Mouse (Mus musculus): ENCODE measurements around the gene a. TPM values are rescaled to one million over a fixed set of nuclear protein-coding genes. Genes with fewer than 3 reads are reported as not detected.

a gene
- polyA plus RNA-seq, 1 experiment = not detected

DNA sequence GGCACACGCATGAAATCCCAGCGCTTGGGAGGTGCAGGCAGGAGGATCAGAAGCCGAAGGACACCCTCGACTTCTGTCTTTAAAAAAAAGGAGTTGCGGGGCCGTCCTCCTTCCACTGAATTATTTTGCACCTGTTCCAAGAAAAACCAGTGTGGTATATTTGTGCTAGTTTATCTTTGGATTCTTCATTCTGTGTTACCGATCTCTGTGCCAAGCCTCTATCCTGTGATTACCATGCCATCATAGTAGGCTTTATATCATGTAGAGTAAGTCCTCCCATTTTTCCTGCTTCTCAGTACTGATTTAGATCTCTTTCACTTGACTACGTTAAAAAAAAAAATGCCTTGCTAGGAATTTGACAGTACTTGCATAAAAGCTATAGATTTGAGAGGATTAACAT, 19.6 kb upstream of the a start:
- WGBS = 80% methylated on average over 8 of the region's 8 CpGs
- TF ChIP-seq CTCF (IDR thresholded peaks at IDR 0.05; ENCODE audit: control insufficient read depth, insufficient read depth, low read length) = no peak
- no peak for TF ChIP-seq POLR2A (IDR thresholded peaks at IDR 0.05; ENCODE audit: borderline replicate concordance, control insufficient read depth, low read depth, low read length)
- H3K27ac ChIP-seq (ENCODE audit: control insufficient read depth, insufficient read depth, low read depth, low read length, poor library complexity) = no peak overlapping the region
- H3K4me3 ChIP-seq (replicated peaks; ENCODE audit: control insufficient read depth, low read depth, low read length) = no peak overlapping the region
- H3K4me1 ChIP-seq (ENCODE audit: control insufficient read depth, insufficient read depth, low read length) = no peaks in the 10 kb centered on the region

DNA sequence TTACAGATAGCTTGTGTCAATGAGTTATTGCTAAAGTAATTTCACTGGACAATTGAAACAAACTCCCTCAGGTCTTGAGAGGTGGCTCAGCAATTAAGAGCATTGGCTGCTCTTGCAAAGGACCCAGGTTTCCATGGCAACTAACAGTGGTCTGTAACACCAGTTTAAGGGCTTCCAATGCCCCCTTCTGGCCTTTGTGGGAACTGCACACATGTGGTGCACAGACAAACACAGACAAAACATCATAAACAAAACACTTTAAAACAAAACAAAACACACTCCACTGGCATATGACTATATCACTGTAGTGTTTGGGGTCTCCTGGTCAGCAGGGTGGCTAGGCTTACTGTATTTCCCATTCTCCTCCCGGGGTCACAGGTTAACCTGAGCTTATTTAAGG, 17.2 kb upstream of the a start:
- 62% methylated on average over 1 of the region's 1 CpGs for WGBS
- H3K27ac ChIP-seq (ENCODE audit: control insufficient read depth, insufficient read depth, low read depth, low read length, poor library complexity) = no peak overlapping the region

DNA sequence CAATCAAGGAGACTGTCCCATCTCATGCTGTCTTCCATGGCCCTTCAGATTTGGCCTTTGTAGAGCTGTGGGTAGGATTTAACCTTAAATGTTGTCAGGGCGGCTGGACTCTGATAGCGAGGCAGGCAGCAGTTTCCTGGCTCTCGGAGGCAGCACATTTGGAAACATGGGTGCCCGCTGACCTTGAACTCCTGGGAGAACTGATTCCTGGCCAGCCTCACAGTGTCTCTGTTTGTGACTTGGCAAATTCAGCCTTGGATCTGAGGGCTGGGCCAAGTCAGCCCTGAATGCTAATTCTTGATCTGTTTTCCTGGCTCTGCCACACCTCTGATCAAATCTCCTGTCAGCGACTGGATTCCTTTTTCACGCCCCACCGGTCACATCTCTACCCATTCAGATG, 14.7 kb upstream of the a start:
- Histone ChIP-seq H3K4me1 (ENCODE audit: control insufficient read depth, insufficient read depth, low read length) (no peaks in the 10 kb centered on the region), H3K4me3 (replicated peaks; ENCODE audit: control insufficient read depth, low read depth, low read length) (no peak overlapping the region), H3K27ac (ENCODE audit: control insufficient read depth, insufficient read depth, low read depth, low read length, poor library complexity) (no peak overlapping the region)
- WGBS = 80% methylated on average over 7 of the region's 7 CpGs
- no peak for TF ChIP-seq CTCF (IDR thresholded peaks at IDR 0.05; ENCODE audit: control insufficient read depth, insufficient read depth, low read length)
- no peak for TF ChIP-seq POLR2A (IDR thresholded peaks at IDR 0.05; ENCODE audit: borderline replicate concordance, control insufficient read depth, low read depth, low read length)

More for the DNA sequence above, 17.2 kb upstream of the a start:
- Histone ChIP-seq H3K4me1 (ENCODE audit: control insufficient read depth, insufficient read depth, low read length) (no peaks in the 10 kb centered on the region), H3K4me3 (replicated peaks; ENCODE audit: control insufficient read depth, low read depth, low read length) (no peak overlapping the region)
- TF ChIP-seq CTCF (IDR thresholded peaks at IDR 0.05; ENCODE audit: control insufficient read depth, insufficient read depth, low read length) = peak; percentile 33
- TF ChIP-seq POLR2A (IDR thresholded peaks at IDR 0.05; ENCODE audit: borderline replicate concordance, control insufficient read depth, low read depth, low read length) = no peak

DNA sequence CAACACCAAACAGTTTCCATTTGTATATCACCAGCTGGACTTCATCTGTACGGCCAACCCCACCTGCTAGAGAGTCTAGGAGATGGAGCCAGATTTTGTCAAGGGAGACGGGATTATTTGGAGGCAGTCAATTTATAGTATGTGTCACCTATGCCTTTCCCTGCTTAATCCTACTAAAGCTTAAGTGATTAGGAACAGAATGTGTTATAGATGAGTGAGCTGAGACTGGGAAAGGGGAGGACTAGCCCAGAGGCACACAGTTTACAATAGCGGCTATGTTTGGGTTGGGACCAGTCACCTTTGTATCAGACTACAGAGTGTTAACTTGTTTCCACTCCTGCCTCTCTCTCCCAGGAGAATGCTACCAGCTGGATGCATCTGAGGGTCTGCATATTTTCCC, 11.6 kb upstream of the a start:
- TF ChIP-seq POLR2A (IDR thresholded peaks at IDR 0.05; ENCODE audit: borderline replicate concordance, control insufficient read depth, low read depth, low read length) = no peak
- no peak for TF ChIP-seq CTCF (IDR thresholded peaks at IDR 0.05; ENCODE audit: control insufficient read depth, insufficient read depth, low read length)
- Histone ChIP-seq H3K4me1 (ENCODE audit: control insufficient read depth, insufficient read depth, low read length) (no peaks in the 10 kb centered on the region), H3K27ac (ENCODE audit: control insufficient read depth, insufficient read depth, low read depth, low read length, poor library complexity) (no peak overlapping the region), H3K4me3 (replicated peaks; ENCODE audit: control insufficient read depth, low read depth, low read length) (no peak overlapping the region)
- WGBS = 79% methylated on average over 3 of the region's 3 CpGs

DNA sequence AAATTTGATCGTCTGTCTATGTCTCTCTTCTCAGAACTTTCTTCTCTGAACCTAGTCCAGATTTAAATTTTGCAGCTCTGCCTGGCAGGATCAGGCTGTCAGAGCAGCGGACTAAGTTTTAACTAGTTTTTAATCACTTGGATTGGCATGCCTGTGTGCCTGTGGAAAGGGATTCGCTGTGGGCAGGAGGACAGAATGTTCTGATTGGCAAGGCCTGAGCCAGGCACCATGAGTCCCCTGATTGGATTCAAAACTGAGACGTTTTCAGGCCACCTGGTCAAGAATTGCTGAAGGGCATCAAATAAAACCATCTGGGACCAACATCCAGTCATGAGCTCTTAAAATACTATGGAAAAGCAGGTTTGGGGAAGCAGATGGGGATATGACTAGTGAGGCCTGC, 8.8 kb upstream of the a start:
- no peak overlapping the region for H3K4me3 ChIP-seq (replicated peaks; ENCODE audit: control insufficient read depth, low read depth, low read length)
- H3K27ac ChIP-seq (ENCODE audit: control insufficient read depth, insufficient read depth, low read depth, low read length, poor library complexity) = no peak overlapping the region
- no peak for TF ChIP-seq POLR2A (IDR thresholded peaks at IDR 0.05; ENCODE audit: borderline replicate concordance, control insufficient read depth, low read depth, low read length)
- no peak for TF ChIP-seq CTCF (IDR thresholded peaks at IDR 0.05; ENCODE audit: control insufficient read depth, insufficient read depth, low read length)
- no peaks in the 10 kb centered on the region for H3K4me1 ChIP-seq (ENCODE audit: control insufficient read depth, insufficient read depth, low read length)
- 81% methylated on average over 4 of the region's 4 CpGs for WGBS

DNA sequence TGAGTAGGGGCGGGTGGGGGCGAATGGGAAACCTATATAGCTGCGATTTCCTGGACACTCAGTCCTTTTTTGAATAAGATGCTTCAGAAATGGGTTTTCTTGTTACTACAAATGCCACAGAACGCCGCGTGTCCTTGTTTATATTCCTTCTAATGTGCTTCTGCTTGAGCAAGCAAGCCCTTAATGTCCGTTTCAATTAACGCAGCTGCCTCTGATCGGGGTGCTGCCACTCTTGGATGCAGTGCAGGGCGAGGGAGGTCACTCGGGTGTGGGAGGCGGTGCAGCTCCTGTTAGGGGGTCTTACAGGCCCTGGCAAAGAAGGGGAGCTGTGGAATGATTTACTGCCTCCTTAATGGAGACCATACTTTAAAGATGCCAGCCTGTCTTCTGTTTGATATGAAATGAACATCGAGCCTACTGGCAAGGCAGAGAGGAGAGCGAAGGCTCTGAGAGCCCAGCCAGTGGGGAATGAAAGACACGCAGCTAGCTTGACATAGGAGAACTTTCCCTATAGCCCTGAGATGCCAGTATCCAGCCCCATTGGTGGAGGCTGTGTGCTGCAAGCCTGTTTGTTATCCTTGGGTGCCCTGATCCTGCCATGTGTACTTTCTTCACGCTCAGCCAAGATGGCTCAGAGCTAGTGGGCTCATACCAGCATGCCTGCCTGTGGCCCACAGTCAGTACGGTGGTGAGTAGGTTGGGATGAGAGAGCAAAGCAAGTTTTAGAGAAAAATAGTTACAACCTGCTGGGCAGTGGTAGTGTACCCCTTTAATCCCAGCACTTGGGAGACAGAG, 8.1 kb upstream of the a start:
- 87% methylated on average over 17 of the region's 17 CpGs for WGBS

DNA sequence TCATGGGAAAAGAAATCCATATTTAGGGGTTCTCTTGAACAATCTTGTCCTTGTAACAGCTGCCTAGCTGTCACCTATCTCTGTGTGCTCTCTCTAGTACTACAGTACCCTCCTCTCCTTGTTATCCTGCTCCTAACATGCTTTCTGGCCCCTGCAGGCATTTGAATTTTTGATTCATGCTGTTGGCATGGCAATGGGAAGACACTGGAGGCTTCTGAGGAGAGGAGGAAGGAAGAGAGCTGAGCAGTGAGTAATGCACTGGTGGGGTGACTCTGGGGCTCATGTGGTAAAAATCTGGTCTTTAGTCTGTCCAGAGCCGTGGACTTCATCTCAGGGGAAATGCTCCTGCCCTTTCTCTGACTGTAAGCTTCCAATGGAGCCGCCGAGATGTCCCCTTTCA, 5.9 kb upstream of the a start:
- H3K27ac ChIP-seq (ENCODE audit: control insufficient read depth, insufficient read depth, low read depth, low read length, poor library complexity) = no peak overlapping the region
- H3K4me1 ChIP-seq (ENCODE audit: control insufficient read depth, insufficient read depth, low read length) = no peaks in the 10 kb centered on the region
- no peak overlapping the region for H3K4me3 ChIP-seq (replicated peaks; ENCODE audit: control insufficient read depth, low read depth, low read length)
- WGBS = 47% methylated on average over 3 of the region's 3 CpGs
- TF ChIP-seq CTCF (IDR thresholded peaks at IDR 0.05; ENCODE audit: control insufficient read depth, insufficient read depth, low read length) (no peak), POLR2A (IDR thresholded peaks at IDR 0.05; ENCODE audit: borderline replicate concordance, control insufficient read depth, low read depth, low read length) (no peak)

More for the DNA sequence above, 8.1 kb upstream of the a start:
- Histone ChIP-seq H3K4me1 (ENCODE audit: control insufficient read depth, insufficient read depth, low read length) (no peaks in the 10 kb centered on the region), H3K27ac (ENCODE audit: control insufficient read depth, insufficient read depth, low read depth, low read length, poor library complexity) (no peak overlapping the region), H3K4me3 (replicated peaks; ENCODE audit: control insufficient read depth, low read depth, low read length) (no peak overlapping the region)
- no peak for TF ChIP-seq CTCF (IDR thresholded peaks at IDR 0.05; ENCODE audit: control insufficient read depth, insufficient read depth, low read length)
- no peak for TF ChIP-seq POLR2A (IDR thresholded peaks at IDR 0.05; ENCODE audit: borderline replicate concordance, control insufficient read depth, low read depth, low read length)

DNA sequence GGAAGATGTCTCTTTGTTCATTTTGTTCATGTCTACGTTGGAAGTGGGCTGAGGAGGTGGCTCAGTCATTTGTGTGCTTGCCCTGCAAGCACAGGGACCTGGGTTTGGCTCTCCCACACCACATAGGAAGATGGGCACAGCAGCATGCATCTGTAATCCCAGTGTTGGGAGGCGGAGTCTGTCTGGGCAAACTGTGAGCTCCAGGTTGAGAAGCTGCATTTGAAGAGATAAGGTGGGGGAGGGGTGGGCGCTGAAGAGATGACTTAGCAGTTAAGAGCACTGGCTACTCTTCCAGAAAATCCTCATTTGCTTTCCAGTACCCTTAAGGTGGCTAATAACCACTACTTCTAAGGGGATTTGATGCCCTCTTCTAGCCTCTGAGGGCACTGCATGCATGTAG, 5.0 kb upstream of the a start:
- H3K27ac ChIP-seq (ENCODE audit: control insufficient read depth, insufficient read depth, low read depth, low read length, poor library complexity) = no peak overlapping the region
- H3K4me3 ChIP-seq (replicated peaks; ENCODE audit: control insufficient read depth, low read depth, low read length) = no peak overlapping the region
- 56% methylated on average over 3 of the region's 3 CpGs for WGBS
- H3K4me1 ChIP-seq (ENCODE audit: control insufficient read depth, insufficient read depth, low read length) = no peaks in the 10 kb centered on the region
- no peak for TF ChIP-seq CTCF (IDR thresholded peaks at IDR 0.05; ENCODE audit: control insufficient read depth, insufficient read depth, low read length)
- TF ChIP-seq POLR2A (IDR thresholded peaks at IDR 0.05; ENCODE audit: borderline replicate concordance, control insufficient read depth, low read depth, low read length) = no peak

Measured in bone marrow, adult 2 months (tissue).